Mouse (Mus musculus): Measurements from ENCODE around the gene Baiap2l1.

Baiap2l1 gene

GRCm38 (mm10) chr5:144283551-144284031 is 74.3 kb downstream of the Baiap2l1 start:
- DNase-seq: no peak

DNA sequence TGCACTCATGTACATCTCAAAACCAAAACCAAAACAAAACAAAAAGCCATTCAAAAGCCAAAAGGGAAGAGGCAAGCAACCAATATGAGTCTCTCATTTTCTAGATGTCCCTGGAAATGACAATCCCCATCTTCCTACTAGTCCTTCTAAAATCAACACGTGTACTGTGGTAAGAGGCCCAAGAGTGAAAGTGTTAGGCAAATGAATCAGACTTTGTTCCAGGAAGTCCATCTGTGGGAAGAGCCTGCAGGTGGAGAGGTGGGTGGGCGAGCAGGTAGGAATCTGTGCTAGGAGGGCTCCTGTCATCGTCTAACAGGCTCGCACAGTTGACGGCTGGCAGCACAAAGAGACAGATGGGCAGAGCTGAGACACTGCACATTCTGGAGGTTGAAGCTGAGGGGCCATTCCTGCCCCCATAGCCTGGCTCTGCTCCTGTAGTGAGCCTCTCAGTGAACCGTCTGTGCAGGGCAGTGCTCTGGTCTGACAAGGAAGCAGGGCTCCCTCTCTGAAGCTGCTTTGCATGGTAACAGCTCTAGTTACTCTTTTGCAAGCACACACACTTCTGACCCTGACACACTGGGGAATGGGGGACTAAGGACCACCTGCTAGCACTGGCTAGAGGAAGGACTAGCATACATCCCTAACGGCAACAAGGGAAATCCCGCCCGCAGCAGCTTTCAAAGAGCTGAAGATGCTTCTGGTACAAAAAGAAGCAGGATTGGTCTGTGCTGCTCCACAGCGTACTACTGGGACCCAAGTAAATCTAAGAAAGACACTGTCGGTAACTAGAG is 75.2 kb downstream of the Baiap2l1 start:
- DNase-seq: no peak

GRCm38 (mm10) chr5:144279926-144280325 is 78.0 kb downstream of the Baiap2l1 start:
- no peak for DNase-seq

GRCm38 (mm10) chr5:144279081-144279541 is 78.8 kb downstream of the Baiap2l1 start:
- no peak for DNase-seq

DNA sequence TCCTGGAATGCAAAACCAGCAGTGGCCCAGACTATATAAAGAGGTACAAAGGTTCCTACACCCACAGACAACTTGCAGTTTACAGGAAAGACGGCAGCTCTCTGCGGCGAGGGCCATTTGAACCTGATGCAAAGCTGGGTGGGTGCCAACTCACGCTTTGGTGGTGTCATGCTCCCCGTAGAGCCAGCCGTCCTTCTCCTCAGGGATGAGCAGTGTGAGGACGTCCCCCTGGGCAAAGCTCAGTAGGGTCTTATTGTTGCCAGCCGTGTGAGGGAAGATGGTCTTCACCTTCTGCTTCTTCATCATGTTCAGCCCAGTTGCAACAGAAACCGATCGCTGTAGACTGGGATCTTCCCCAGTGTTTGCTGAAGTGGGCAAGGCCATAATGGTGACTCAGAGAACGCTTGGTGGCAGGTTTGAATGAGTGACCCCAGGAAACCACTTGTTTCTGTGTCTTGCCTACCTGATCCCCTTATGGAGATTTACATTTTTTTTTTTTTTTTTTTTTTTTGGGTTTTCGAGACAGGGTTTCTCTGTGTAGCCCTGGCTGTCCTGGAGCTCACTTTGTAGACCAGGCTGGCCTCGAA is 79.4 kb downstream of the Baiap2l1 start:
- DNase-seq: no peak

GRCm38 (mm10) chr5:144276898-144277630 is 80.8 kb downstream of the Baiap2l1 start:
- DNase-seq: peak; percentile 38

DNA sequence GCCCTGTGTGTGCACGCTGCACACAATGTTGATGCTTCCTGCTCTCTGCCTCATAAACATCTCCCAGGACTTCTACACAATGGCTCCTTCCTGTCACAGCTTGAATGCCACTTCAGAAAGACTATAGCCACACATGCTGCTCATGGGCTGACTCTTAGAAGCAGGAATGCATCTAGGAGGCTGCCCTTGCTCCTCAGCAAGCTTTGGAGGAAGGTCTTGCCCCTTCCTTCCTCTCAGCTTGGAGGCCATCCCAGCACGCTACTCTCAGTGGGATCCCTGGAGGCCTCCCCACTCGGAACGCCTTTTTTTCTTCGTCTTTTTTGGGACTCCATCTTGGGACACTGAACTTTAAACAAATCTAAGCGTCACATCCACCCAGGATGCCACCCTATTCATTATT is 83.0 kb downstream of the Baiap2l1 start:
- no peak for DNase-seq

DNA sequence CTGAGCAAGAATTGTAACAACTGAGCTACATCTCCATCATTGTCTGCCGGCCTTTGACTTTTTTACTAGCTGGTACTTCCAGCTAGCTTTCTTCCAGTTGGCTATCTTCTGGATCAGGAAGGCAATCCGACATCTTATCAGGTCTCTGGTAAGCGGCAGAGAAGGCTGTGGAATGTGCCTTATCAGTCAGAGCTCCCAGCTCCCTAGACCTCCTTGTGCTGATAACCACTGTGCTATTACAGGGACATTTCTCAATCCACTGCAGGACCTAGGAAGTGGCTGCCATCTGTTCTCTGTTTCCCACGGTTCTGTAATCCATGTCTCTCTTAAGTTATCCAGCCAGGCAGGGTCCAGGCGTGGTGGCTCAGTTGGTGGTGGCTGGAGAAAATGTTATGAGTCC is 86.1 kb downstream of the Baiap2l1 start:
- DNase-seq: no peak

DNA sequence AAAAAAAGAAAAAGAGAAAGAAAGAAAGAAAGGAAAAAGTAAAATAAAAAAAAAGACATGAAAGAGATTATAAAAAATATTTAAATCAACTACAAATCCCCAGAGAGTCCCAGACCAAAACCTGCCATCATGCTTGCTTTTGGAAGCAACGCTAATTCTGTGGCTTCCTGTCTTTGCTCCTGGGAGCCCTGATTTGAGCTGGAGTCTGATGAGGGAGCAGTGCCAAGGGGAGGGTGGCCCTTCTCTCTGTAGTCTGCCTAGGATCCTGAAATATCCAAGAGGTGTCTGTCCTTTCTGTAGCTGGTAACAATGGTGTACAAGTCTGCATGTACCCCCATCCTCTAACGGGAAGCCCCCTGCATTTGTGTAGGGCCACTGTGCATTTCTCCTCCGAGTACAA is 86.8 kb downstream of the Baiap2l1 start:
- DNase-seq: no peak

DNA sequence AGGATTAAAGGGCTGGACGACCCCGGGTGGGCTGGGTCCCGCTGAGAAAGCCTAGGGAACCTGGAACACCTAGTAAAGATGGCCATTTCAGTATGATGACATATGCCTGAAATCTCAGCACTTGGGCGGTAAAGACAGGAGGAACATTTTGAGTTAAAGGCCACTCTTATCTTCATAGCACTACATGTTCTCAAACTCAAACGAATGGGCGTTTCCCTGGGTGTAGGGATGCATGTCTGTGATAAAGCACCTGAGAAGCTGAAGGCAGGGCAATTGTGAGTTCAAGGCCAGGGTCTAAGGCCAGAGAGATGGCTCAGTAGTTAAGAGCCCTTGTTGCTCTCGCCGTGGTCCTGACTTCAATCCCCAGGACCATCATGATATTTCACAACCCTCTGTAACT is 87.5 kb downstream of the Baiap2l1 start:
- no peak for DNase-seq

DNA sequence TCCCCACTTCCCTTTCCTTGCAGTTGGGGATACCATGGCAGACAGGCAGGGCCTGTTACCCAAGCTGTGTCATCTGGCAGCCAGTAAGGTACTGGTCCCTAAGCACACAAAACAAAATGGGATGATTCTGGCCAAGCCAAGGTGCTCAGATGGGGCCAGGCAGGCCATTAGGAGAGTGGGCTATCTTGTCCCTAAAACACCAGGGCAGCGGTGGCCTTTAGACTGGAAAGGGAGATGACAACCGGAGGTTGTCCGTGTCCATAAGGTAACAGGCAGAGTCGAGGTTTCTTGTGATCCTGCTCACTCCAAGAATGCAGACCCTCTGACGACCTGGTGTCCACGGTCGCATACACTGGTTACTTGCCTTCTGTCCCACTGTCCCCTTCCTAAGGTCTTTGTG is 88.0 kb downstream of the Baiap2l1 start:
- no peak for DNase-seq

GRCm38 (mm10) chr5:144267535-144268241 is 90.2 kb downstream of the Baiap2l1 start:
- no peak for DNase-seq

GRCm38 (mm10) chr5:144263496-144263895 is 94.4 kb downstream of the Baiap2l1 start:
- DNase-seq: no peak

- no peak for DNase-seq
Observed at GRCm38 (mm10) chr5:144263082-144263481, 94.8 kb downstream of the Baiap2l1 start.

DNA sequence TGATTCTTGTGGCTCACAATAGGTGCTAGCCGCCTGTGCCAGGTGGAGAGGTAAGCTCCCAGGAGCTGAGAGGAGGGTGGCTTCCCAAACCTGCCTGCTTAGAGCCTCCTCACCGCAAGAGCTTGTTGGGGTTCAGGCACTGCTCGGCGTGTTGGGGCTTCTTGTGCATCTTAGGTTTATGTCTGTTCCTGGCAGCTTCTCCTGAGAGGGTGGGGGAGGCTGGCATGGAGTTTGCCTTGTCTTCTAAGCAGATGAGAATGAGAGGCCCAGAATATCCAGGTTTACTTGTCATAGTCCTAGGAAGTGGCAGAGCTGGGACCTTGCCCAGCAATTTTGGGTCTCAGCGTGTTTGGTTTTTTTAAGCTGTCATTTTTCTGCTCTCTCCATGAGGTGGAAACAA is 96.1 kb downstream of the Baiap2l1 start:
- no peak for DNase-seq

DNA sequence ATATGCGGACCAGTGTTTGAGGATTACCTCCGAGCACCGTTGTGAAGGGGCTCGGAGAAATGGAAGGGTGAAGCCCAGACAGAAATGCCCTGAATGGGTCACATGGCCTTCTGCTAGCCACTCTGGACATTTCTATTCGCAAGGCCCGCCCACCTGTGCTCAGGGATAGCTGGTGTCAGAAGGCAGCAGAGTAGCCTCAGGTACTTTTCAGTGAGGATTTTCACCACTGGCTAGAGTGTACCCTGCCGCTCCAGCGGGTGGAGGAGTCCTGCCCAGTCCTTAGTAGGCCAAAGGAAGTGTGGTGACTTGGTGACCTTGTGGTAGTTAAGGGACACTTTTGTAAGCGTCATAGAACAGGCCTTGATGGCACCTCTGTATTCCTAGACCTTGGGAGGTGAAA is 96.6 kb downstream of the Baiap2l1 start:
- no peak for DNase-seq

DNA sequence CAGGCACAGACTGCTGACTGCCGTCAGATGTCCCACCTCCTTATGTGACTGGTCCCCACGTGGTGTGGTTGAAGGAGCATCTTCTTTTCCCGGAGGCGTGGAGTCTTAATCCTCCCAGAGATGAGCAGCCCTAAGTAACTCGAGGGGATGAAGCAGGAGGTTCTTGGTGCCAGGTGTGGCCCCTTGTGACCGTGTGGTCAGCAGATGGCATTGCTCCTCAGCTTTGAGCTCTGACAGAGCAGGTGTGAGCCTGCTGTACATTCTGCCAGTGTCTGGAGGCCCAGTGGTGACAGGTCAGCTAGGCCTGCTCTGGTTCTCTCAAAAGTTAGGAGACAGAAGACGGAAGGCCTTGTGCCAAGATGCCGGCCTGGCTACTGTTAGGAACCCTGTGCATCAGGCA is 97.4 kb downstream of the Baiap2l1 start:
- no peak for DNase-seq

GRCm38 (mm10) chr5:144259228-144259627 is 98.7 kb downstream of the Baiap2l1 start:
- no peak for DNase-seq

- DNase-seq: no peak
Observed at GRCm38 (mm10) chr5:144258687-144259086, 99.2 kb downstream of the Baiap2l1 start.

DNA sequence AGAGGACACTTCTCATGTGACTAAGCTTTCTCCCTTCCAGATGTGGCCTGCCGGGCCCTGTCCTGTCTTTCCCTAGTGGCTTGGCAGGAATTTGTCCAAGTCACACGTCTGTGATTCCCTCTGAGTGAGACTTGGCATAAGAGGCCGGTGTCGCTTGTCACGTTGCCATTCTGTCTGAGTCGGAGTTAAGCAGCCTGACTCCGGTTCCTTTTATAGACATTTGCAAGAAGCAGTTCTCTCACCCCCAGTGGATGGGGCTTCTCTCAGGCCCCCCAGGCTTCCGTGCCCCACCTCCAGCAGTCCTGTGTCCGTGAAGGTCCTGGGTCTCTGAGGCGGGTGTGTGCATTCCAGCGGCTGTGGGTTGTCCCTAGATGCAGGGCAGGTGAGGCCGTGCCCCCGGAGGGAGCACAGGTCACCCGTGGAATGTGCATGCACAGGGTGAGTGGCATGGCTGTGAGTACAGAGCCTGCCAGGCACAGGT is 99.7 kb downstream of the Baiap2l1 start:
- no peak for DNase-seq

- DNase-seq: peak; percentile 53
Observed at GRCm38 (mm10) chr5:144257451-144258110, 100.3 kb downstream of the Baiap2l1 start.

DNA sequence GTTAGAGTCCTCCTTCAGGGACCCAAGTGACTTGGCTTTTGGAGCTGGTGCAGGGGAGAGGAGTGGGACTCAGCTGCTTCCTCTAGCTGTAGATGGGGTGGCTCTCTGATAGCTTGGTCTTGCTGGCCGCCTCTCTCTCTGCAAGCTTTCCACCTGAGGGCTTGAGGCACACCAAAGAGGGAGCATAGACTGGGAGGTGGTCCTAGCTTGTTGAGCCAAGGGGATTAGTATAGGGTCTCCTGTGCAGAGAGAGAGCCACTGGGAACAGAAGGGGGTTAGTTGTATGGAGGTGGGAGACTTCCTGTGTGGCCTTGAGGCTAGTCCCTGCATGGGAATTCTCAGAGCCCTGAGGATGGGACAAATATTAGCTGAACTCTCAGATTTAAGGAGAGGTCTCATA is 101.0 kb downstream of the Baiap2l1 start:
- DNase-seq: no peak

- DNase-seq: no peak
Observed at GRCm38 (mm10) chr5:144256541-144256870, 101.4 kb downstream of the Baiap2l1 start.
